Mouse (Mus musculus) CH12.LX (cell line): ENCODE results near the gene Tgfbr3. TPM values are rescaled to one million over a fixed set of nuclear protein-coding genes. Genes with fewer than 3 reads are reported as not detected.

ENCODE experiments used
- DNase-seq: peaks from one replicate; pipeline ENCODE4 v3.0.0-alpha.2; 2013; ENCODE audit errors: extremely low read depth
- H3K27ac ChIP-seq: 2 replicates; pipeline ENCODE4 v1.5.1; 2012; ENCODE audit warnings: low read depth, mild to moderate bottlenecking, control low read depth, moderate library complexity; ENCODE audit not compliant: insufficient read depth
- H3K27me3 ChIP-seq: replicated peaks from 2 replicates; pipeline ENCODE3; 2012; ENCODE audit warnings: inconsistent platforms
- H3K36me3 ChIP-seq, 2 experiments: replicated peaks in 1 of 2; 2 replicates each; pipeline versions ENCODE3 to v1.6.1; 2012; ENCODE audit warnings: inconsistent platforms in 1 of 2, low read length in 1 of 2, mild to moderate bottlenecking in 1 of 2, mixed read lengths in 1 of 2, moderate library complexity in 1 of 2; ENCODE audit not compliant: control insufficient read depth in 1 of 2, insufficient read depth in 1 of 2
- H3K4me1 ChIP-seq, 2 experiments: 2 replicates each; pipeline ENCODE4 v1.6.1; 2012; ENCODE audit warnings: inconsistent platforms in 1 of 2, moderate library complexity in 1 of 2; ENCODE audit not compliant: insufficient read depth in 2 of 2, control insufficient read depth in 1 of 2
- H3K4me2 ChIP-seq: 2 replicates; pipeline ENCODE4 v1.6.1; 2012; ENCODE audit warnings: low read depth, mild to moderate bottlenecking, control low read depth; ENCODE audit not compliant: poor library complexity, insufficient read depth, severe bottlenecking
- H3K4me3 ChIP-seq, 3 experiments: fragments of 150-350 bp in 1 of 3; sonication (generic) in 1 of 3; replicated peaks in 1 of 3; 2 replicates each; pipeline versions ENCODE3 to v1.5.1; 2011 to 2012; ENCODE audit warnings: low read depth in 2 of 3, low read length in 2 of 3, mild to moderate bottlenecking in 2 of 3, moderate library complexity in 2 of 3, control low read depth in 1 of 3, improper control_type of control experiment in 1 of 3, inconsistent platforms in 1 of 3, mixed read lengths in 1 of 3; ENCODE audit not compliant: poor library complexity in 1 of 3
- H3K79me2 ChIP-seq: replicated peaks from 2 replicates; pipeline ENCODE4 v1.6.1; 2012; ENCODE audit warnings: mild to moderate bottlenecking, moderate library complexity; ENCODE audit not compliant: control insufficient read depth, poor library complexity, insufficient read depth, severe bottlenecking; ENCODE audit errors: extremely low read depth
- H3K9ac ChIP-seq: 2 replicates; pipeline ENCODE4 v1.6.1; 2012; ENCODE audit warnings: low read depth, mild to moderate bottlenecking, control low read depth, moderate library complexity; ENCODE audit not compliant: insufficient read depth
- H3K9me3 ChIP-seq: replicated peaks from 2 replicates; pipeline ENCODE3; 2012; ENCODE audit warnings: low read length, inconsistent platforms, mixed read lengths
- BHLHE40 ChIP-seq: IDR thresholded peaks from 2 replicates; pipeline ENCODE4 v1.6.1; 2011; ENCODE audit warnings: mild to moderate bottlenecking, low read depth, low read length, improper control_type of control experiment
- CHD1 ChIP-seq: IDR thresholded peaks from 2 replicates; pipeline ENCODE4 v1.6.1; 2012; ENCODE audit warnings: low read depth, low read length, improper control_type of control experiment, inconsistent platforms
- E2F4 ChIP-seq: IDR thresholded peaks from 2 replicates; pipeline ENCODE4 v1.6.1; 2011; ENCODE audit warnings: low read depth, low read length, improper control_type of control experiment; ENCODE audit not compliant: insufficient replicate concordance
- ELF1 ChIP-seq: IDR thresholded peaks from 2 replicates; pipeline ENCODE4 v1.6.1; 2014; ENCODE audit warnings: low read depth, mild to moderate bottlenecking, inconsistent platforms, low read length, improper control_type of control experiment
- EP300 ChIP-seq: IDR thresholded peaks from 2 replicates; pipeline ENCODE4 v1.6.1; 2011; ENCODE audit warnings: low read length, improper control_type of control experiment
- HCFC1 ChIP-seq: IDR thresholded peaks from 2 replicates; pipeline ENCODE4 v1.6.1; 2012; ENCODE audit warnings: low read depth, mild to moderate bottlenecking, inconsistent platforms, low read length, improper control_type of control experiment
- KAT2A ChIP-seq: IDR thresholded peaks from 2 replicates; pipeline ENCODE4 v1.6.1; 2012; ENCODE audit warnings: low read length, improper control_type of control experiment, inconsistent platforms; ENCODE audit not compliant: insufficient replicate concordance
- MAX ChIP-seq: IDR thresholded peaks from 2 replicates; pipeline ENCODE4 v1.6.1; 2011; ENCODE audit warnings: low read length, improper control_type of control experiment
- MEF2A ChIP-seq: IDR thresholded peaks from 2 replicates; pipeline ENCODE4 v1.6.1; 2014; ENCODE audit warnings: low read depth, mild to moderate bottlenecking, inconsistent platforms, low read length, improper control_type of control experiment, borderline replicate concordance
- MXI1 ChIP-seq: IDR thresholded peaks from 2 replicates; pipeline ENCODE4 v1.6.1; 2011; ENCODE audit warnings: mild to moderate bottlenecking, low read depth, low read length, improper control_type of control experiment
- MYC ChIP-seq: IDR thresholded peaks from 2 replicates; pipeline ENCODE4 v1.6.1; 2011; ENCODE audit warnings: low read depth, mild to moderate bottlenecking, improper control_type of control experiment, low read length
- NRF1 ChIP-seq: IDR thresholded peaks from 2 replicates; pipeline ENCODE4 v1.6.1; 2014; ENCODE audit warnings: low read depth, mild to moderate bottlenecking, inconsistent platforms, low read length, improper control_type of control experiment, moderate library complexity
- POLR2AphosphoS2 ChIP-seq: IDR thresholded peaks from 2 replicates; pipeline ENCODE4 v1.6.1; 2011; ENCODE audit warnings: low read depth, low read length, improper control_type of control experiment
- RAD21 ChIP-seq: IDR thresholded peaks from 2 replicates; pipeline ENCODE4 v1.6.1; 2011; ENCODE audit warnings: low read depth, mild to moderate bottlenecking, low read length, improper control_type of control experiment, moderate library complexity
- RCOR1 ChIP-seq: conservative IDR thresholded peaks from 2 replicates; pipeline ENCODE4 v1.6.1; 2012; ENCODE audit warnings: low read depth, mild to moderate bottlenecking, inconsistent platforms, low read length, improper control_type of control experiment
- SIN3A ChIP-seq: IDR thresholded peaks from 2 replicates; pipeline ENCODE4 v1.6.1; 2012; ENCODE audit warnings: low read length, improper control_type of control experiment, inconsistent platforms
- SMC3 ChIP-seq: IDR thresholded peaks from 2 replicates; pipeline ENCODE4 v1.6.1; 2011; ENCODE audit warnings: low read depth, low read length, improper control_type of control experiment
- TCF12 ChIP-seq: IDR thresholded peaks from 2 replicates; pipeline ENCODE4 v1.6.1; 2014; ENCODE audit warnings: low read depth, mild to moderate bottlenecking, inconsistent platforms, low read length, improper control_type of control experiment
- UBTF ChIP-seq: IDR thresholded peaks from 2 replicates; pipeline ENCODE4 v1.6.1; 2012; ENCODE audit warnings: low read depth, mild to moderate bottlenecking, inconsistent platforms, low read length, improper control_type of control experiment, moderate library complexity
- ZC3H11A ChIP-seq: IDR thresholded peaks from 2 replicates; pipeline ENCODE4 v1.6.1; 2012; ENCODE audit warnings: low read depth, mild to moderate bottlenecking, inconsistent platforms, low read length, improper control_type of control experiment
- ZNF384 ChIP-seq: IDR thresholded peaks from 2 replicates; pipeline ENCODE4 v1.6.1; 2012; ENCODE audit warnings: low read depth, low read length, improper control_type of control experiment, inconsistent platforms
- dilution Hi-C: fragments of 300-500 bp; cut with MboI; formaldehyde crosslinking; loops from 2 replicates; pipeline ENCODE4 v1.14.3; 2020; ENCODE audit warnings: low sequenced_read_pairs; ENCODE audit not compliant: extremely low pct_unique_long_range_greater_than_20kb, extremely low pct_ligation_motif_present
- in situ Hi-C: fragments of 300-500 bp; cut with MboI; formaldehyde crosslinking; loops from 3 replicates; pipeline ENCODE4 v1.14.3; 2019; ENCODE audit warnings: low sequenced_read_pairs, low pct_ligation_motif_present, low pct_unique_long_range_greater_than_20kb, mixed read lengths
- polyA plus RNA-seq: library from polyadenylated mRNA; unstranded; fragments of >175 nt; gene quantifications from 2 replicates; pipeline ENCODE4 v1.2.1, GENCODE M21; 2012; ENCODE audit warnings: low read depth; ENCODE audit not compliant: insufficient read length
- total RNA-seq, 2 experiments: library from RNA; depleted of rRNA; stranded (reverse); fragments of 300-350 nt in 1 of 2; fragments of >200 nt in 1 of 2; gene quantifications; 2 replicates each; pipeline ENCODE4 v1.2.3; 2012 to 2014

Tgfbr3 gene
- total and polyA plus RNA-seq, 3 experiments: 0.13 to 0.46 (median 0.30) TPM

GRCm38 (mm10) chr5:107133336-107133735, 156.1 kb downstream of the Tgfbr3 start:
- H3K27me3 ChIP-seq: no peaks in the 10 kb centered on the region
- TF ChIP-seq CHD1 (no peak), SIN3A (no peak), HCFC1 (no peak)

DNA sequence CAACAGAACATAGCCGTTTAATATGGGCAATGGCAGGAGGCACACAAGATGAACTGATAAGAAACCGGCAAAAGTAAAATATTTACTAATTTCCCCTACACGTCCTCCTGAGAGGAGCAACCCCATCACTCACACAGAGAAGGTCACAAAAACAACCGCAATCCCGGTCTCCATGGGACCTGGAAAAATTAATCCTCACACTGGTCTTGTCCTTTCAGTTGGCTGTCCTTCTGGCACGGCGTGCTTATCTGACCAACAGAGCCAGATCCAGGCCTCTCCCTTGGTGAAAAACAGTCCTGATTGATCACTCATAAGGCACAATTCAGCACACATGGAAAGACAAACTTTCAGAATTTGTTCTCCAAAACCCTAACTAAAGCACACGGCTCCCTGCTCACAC, 157.2 kb downstream of the Tgfbr3 start:
- no peak for DNase-seq
- no peak for TF ChIP-seq BHLHE40
- TF ChIP-seq MEF2A: no peak
- no peak for TF ChIP-seq SMC3
- TF ChIP-seq POLR2AphosphoS2: no peak
- TF ChIP-seq ZNF384: no peak
- TF ChIP-seq E2F4: no peak
- no peak for TF ChIP-seq MYC
- TF ChIP-seq RAD21: no peak
- no peak for TF ChIP-seq KAT2A
- TF ChIP-seq HCFC1: no peak
- no peak for TF ChIP-seq SIN3A
- no peak for TF ChIP-seq ELF1
- TF ChIP-seq TCF12: no peak
- TF ChIP-seq MAX: no peak
- no peak for TF ChIP-seq MXI1
- TF ChIP-seq EP300: no peak
- TF ChIP-seq UBTF: no peak
- TF ChIP-seq ZC3H11A: no peak
- TF ChIP-seq NRF1: no peak
- TF ChIP-seq RCOR1: no peak
- Histone ChIP-seq H3K79me2 (no peaks in the 10 kb centered on the region), H3K4me1 (no peaks in the 10 kb centered on the region), H3K4me2 (no peak overlapping the region), H3K36me3 (no peaks in the 10 kb centered on the region), H3K9ac (no peak overlapping the region), H3K4me3 (no peak overlapping the region), H3K27me3 (no peaks in the 10 kb centered on the region), H3K27ac (no peak overlapping the region), H3K9me3 (no peaks in the 10 kb centered on the region)
- dilution Hi-C loops (no loop called here), in situ Hi-C loops (no loop called here)

More at GRCm38 (mm10) chr5:107133336-107133735, 156.1 kb downstream of the Tgfbr3 start:
- Histone ChIP-seq H3K4me3 (no peak overlapping the region), H3K9me3 (no peaks in the 10 kb centered on the region), H3K4me2 (no peak overlapping the region), H3K4me1 (no peaks in the 10 kb centered on the region), H3K9ac (no peak overlapping the region), H3K27ac (no peak overlapping the region), H3K36me3 (no peaks in the 10 kb centered on the region), H3K79me2 (no peaks in the 10 kb centered on the region)
- DNase-seq: no peak
- in situ Hi-C loops: no loop called here
- dilution Hi-C loops: no loop called here
